Mouse (Mus musculus) midbrain, embryonic 11.5 days (tissue): ENCODE data around the gene 2010003K11Rik. TPM values are rescaled to one million over a fixed set of nuclear protein-coding genes. Genes with fewer than 3 reads are reported as not detected.
"Not testable (repeated sequence)": the region's sequence is repeated elsewhere in the genome, so short reads cannot be mapped to it uniquely, and the experiment has no call there.

Experiments
- ATAC-seq: fragments of 200-750 bp; cut with Nextera tagmentation; 2 replicates; pipeline ENCODE4 v1.8.0; 2017; ENCODE audit warnings: moderate TSS enrichment, moderate library complexity; ENCODE audit not compliant: low FRiP score
- DNase-seq: peaks from one replicate; pipeline ENCODE4 v3.0.0; 2015; ENCODE audit warnings: low spot score; ENCODE audit errors: missing footprints
- H3K27ac ChIP-seq: fragments of 300-500 bp; sonication (generic); 2 replicates; pipeline ENCODE4 v1.5.1; 2014; ENCODE audit warnings: low read depth, low read length
- H3K27me3 ChIP-seq: fragments of 300-500 bp; sonication (generic); 2 replicates; pipeline ENCODE4 v1.6.1; 2014; ENCODE audit warnings: mild to moderate bottlenecking, low read length, moderate library complexity, mixed read lengths; ENCODE audit not compliant: control insufficient read depth, insufficient read depth
- H3K36me3 ChIP-seq: fragments of 300-500 bp; sonication (generic); 2 replicates; pipeline ENCODE4 v1.6.1; 2014; ENCODE audit warnings: mild to moderate bottlenecking, low read length, moderate library complexity, mixed read lengths; ENCODE audit not compliant: control insufficient read depth, insufficient read depth
- H3K4me1 ChIP-seq: fragments of 300-500 bp; sonication (generic); 2 replicates; pipeline ENCODE4 v1.6.1; 2014; ENCODE audit warnings: low read length; ENCODE audit not compliant: control insufficient read depth, insufficient read depth
- H3K4me2 ChIP-seq: fragments of 300-500 bp; sonication (generic); 2 replicates; pipeline ENCODE4 v1.6.1; 2014; ENCODE audit warnings: mild to moderate bottlenecking, moderate library complexity
- H3K4me3 ChIP-seq: fragments of 300-500 bp; sonication (generic); 2 replicates; pipeline ENCODE4 v1.5.1; 2014; ENCODE audit warnings: low read depth, low read length
- H3K9ac ChIP-seq: fragments of 300-500 bp; sonication (generic); 2 replicates; pipeline ENCODE4 v1.6.1; 2014; ENCODE audit warnings: low read length
- H3K9me3 ChIP-seq: fragments of 300-500 bp; sonication (generic); 2 replicates; pipeline ENCODE4 v1.6.1; 2016; ENCODE audit warnings: low read length; ENCODE audit not compliant: control insufficient read depth
- WGBS: fragments of 180-500 bp; shearing (Covaris S2); extraction: QIAGEN DNeasy Blood & Tissue Kit; methylation state at CpG from one replicate; pipeline ENCODE4 v1.1.7; 2014; 5-methylcytosine and 5-hydroxymethylcytosine counted together
- polyA plus RNA-seq: library from polyadenylated mRNA; unstranded; fragments of >200 nt; fragmentation: Nextera tagmentation; extraction: Ambion mirVana; gene quantifications from 2 replicates; pipeline ENCODE4 v1.2.1, GENCODE M21; 2014

The 2010003K11Rik gene
- polyA plus RNA-seq, 1 experiment from 2014 or later = not detected

DNA sequence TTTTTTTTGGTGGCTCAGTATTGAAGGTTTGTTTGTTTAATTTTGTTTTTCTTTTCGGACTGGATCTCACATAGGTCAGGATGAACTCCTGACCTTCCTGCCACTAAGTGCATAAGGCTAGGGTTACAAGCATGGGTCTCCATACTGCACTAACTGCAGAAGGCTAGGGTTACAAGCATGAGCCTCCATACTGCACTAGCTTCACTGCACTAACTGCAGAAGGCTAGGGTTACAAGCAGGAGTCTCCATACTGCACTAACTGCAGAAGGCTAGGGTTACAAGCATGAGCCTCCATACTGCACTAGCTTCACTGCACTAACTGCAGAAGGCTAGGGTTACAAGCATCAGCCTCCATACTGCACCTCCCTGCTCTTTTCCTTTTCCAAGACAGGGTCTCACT lies 44.3 kb downstream of the 2010003K11Rik start:
- H3K36me3 ChIP-seq, H3K9me3 ChIP-seq, ATAC-seq, H3K9ac ChIP-seq, H3K4me3 ChIP-seq, H3K4me2 ChIP-seq, H3K27me3 ChIP-seq, H3K4me1 ChIP-seq, H3K27ac ChIP-seq, DNase-seq: not testable (repeated sequence)
- 58% methylated on average over 1 of the region's 1 CpGs for WGBS

DNA sequence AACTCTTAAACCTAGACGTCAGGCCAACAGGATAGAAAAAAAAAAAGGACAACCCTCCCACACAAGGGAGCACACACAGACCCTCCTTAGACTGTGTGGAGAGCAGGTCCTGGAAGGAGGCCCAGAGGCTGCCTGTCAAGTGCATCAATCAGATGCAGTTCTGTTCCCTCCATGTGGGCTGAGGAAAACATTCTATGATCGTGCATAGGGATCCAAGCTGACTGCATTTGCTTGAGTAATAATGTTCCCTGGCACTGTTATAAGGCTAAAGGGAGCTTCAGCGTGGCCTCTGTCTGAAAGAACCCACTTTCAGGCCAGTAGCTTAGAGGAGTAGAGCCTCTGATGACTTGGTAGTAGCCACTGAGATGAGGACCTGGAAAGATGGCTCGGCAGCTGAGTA lies 45.9 kb downstream of the 2010003K11Rik start:
- ATAC-seq (no peak), DNase-seq (no peak)
- H3K4me2 ChIP-seq = no peak overlapping the region
- no peaks in the 10 kb centered on the region for H3K9me3 ChIP-seq
- no peaks in the 10 kb centered on the region for H3K4me1 ChIP-seq
- no peaks in the 10 kb centered on the region for H3K27me3 ChIP-seq
- no peak overlapping the region for H3K27ac ChIP-seq
- no peak overlapping the region for H3K9ac ChIP-seq
- no peaks in the 10 kb centered on the region for H3K36me3 ChIP-seq
- WGBS = 50% methylated on average over 4 of the region's 4 CpGs
- H3K4me3 ChIP-seq = no peak overlapping the region

DNA sequence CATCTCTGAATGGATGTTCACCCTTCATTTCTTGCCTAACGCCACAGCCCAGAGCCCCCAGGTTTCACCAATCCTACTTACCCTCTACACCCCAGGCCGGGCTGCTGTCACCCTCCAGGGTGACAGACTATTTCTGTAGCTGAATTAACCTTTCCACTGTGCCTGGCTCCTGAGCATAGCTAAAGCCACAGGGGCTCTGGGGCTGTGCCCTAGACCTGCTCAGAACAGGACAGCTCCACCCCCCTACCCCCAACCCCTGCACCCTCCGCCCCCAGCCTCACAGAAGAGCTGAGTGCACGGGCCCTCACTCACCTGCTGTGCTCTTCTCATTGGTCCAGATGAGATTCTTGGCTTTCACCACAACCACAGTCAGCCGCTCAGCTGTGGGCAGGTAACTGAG lies 46.4 kb downstream of the 2010003K11Rik start:
- Histone ChIP-seq H3K27me3 (no peaks in the 10 kb centered on the region), H3K4me1 (no peaks in the 10 kb centered on the region), H3K4me3 (no peak overlapping the region), H3K4me2 (no peak overlapping the region), H3K36me3 (no peaks in the 10 kb centered on the region), H3K27ac (no peak overlapping the region), H3K9me3 (no peaks in the 10 kb centered on the region), H3K9ac (no peak overlapping the region)
- no peak for DNase-seq
- WGBS = 15% methylated on average over 5 of the region's 5 CpGs
- no peak for ATAC-seq

DNA sequence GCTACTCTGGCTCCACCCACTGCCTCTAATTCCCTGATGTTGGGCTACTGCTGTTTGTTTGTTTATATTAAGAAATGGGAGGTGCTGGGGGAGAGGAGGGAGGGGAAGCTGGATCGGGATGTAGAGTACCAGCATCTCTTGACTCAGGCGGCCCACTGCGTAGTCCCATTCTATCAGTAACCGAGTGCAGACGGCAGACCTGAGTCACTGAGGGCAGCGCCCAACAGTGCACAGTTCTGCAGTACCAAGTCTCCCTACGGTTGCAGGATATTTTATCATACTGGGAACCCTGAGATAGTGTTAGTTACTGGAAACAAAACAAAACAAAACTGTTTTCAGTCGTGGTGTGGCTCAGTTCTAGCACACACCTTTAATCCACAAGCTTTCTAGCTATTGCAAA lies 47.3 kb downstream of the 2010003K11Rik start:
- H3K36me3 ChIP-seq = no peaks in the 10 kb centered on the region
- ATAC-seq (no peak), DNase-seq (no peak)
- H3K4me3 ChIP-seq = no peak overlapping the region
- H3K27me3 ChIP-seq = no peaks in the 10 kb centered on the region
- H3K9ac ChIP-seq = no peak overlapping the region
- H3K9me3 ChIP-seq = no peaks in the 10 kb centered on the region
- H3K4me1 ChIP-seq = no peaks in the 10 kb centered on the region
- no peak overlapping the region for H3K4me2 ChIP-seq
- no peak overlapping the region for H3K27ac ChIP-seq
- 64% methylated on average over 8 of the region's 8 CpGs for WGBS

GRCm38 (mm10) chr19:4450666-4451065 lies 47.7 kb downstream of the 2010003K11Rik start:
- Histone ChIP-seq H3K27me3 (no peaks in the 10 kb centered on the region), H3K9me3 (no peaks in the 10 kb centered on the region), H3K27ac (no peak overlapping the region), H3K36me3 (no peaks in the 10 kb centered on the region), H3K4me2 (no peak overlapping the region), H3K4me3 (no peak overlapping the region), H3K4me1 (no peaks in the 10 kb centered on the region), H3K9ac (no peak overlapping the region)
- WGBS = 66% methylated on average over 5 of the region's 5 CpGs
- DNase-seq (no peak), ATAC-seq (no peak)

- no peak overlapping the region for H3K9ac ChIP-seq
- no peaks in the 10 kb centered on the region for H3K27me3 ChIP-seq
- 95% methylated on average over 9 of the region's 9 CpGs for WGBS
- no peak overlapping the region for H3K4me3 ChIP-seq
- no peaks in the 10 kb centered on the region for H3K36me3 ChIP-seq
- no peaks in the 10 kb centered on the region for H3K9me3 ChIP-seq
- no peak overlapping the region for H3K27ac ChIP-seq
- no peaks in the 10 kb centered on the region for H3K4me1 ChIP-seq
- DNase-seq (no peak), ATAC-seq (no peak)
- no peak overlapping the region for H3K4me2 ChIP-seq
These were observed 49.2 kb downstream of the 2010003K11Rik start for GRCm38 (mm10) chr19:4449230-4449629.

- Histone ChIP-seq H3K27ac (no peak overlapping the region), H3K4me1 (no peaks in the 10 kb centered on the region), H3K27me3 (no peaks in the 10 kb centered on the region), H3K36me3 (no peaks in the 10 kb centered on the region), H3K4me2 (no peak overlapping the region), H3K9ac (no peak overlapping the region), H3K9me3 (no peaks in the 10 kb centered on the region), H3K4me3 (no peak overlapping the region)
- WGBS = 90% methylated on average over 9 of the region's 9 CpGs
- DNase-seq = peak; percentile 28
- no peak for ATAC-seq
These were observed 50.9 kb downstream of the 2010003K11Rik start for GRCm38 (mm10) chr19:4447445-4447844.

Other genes with a start within 250 kb of the 2010003K11Rik start
- gene Ssh3, start 229.4 kb downstream of the 2010003K11Rik start, polyA plus RNA-seq = 2.1 and 2.3 TPM in 2 replicates
- gene Ankrd13d, start 215.4 kb downstream of the 2010003K11Rik start, polyA plus RNA-seq = 8.5 and 8.8 TPM in 2 replicates
- gene Grk2, start 192.4 kb downstream of the 2010003K11Rik start, polyA plus RNA-seq = 13.2 and 16.5 TPM in 2 replicates
- 34.9 and 42.0 TPM in 2 replicates for gene Kdm2a, start 100.3 kb downstream of the 2010003K11Rik start, polyA plus RNA-seq
- gene Rhod, start 59.2 kb downstream of the 2010003K11Rik start, polyA plus RNA-seq = 10.9 and 11.1 TPM in 2 replicates
- gene Syt12, start 21.1 kb downstream of the 2010003K11Rik start, polyA plus RNA-seq = 0.62 and 1.0 TPM in 2 replicates
- gene Pcx, start 11.9 kb upstream of the 2010003K11Rik start, polyA plus RNA-seq = 13.8 and 14.0 TPM in 2 replicates
- gene Lrfn4, start 117.1 kb upstream of the 2010003K11Rik start, polyA plus RNA-seq = 7.5 and 7.6 TPM in 2 replicates
- gene Rce1, start 127.1 kb upstream of the 2010003K11Rik start, polyA plus RNA-seq = 61.0 and 68.7 TPM in 2 replicates
- gene Gm960, start 200.1 kb upstream of the 2010003K11Rik start, polyA plus RNA-seq = 2.3 and 3.4 TPM in 2 replicates
- 13.4 and 14.0 TPM in 2 replicates for gene Sptbn2, start 212.6 kb upstream of the 2010003K11Rik start, polyA plus RNA-seq